Mouse (Mus musculus): ENCODE measurements at regions not wholly inside any gene's neighbourhood (a gene's known extent, or its start where the extent isn't known, plus 50 kb on each side); places are given as distances from the start of the nearest gene placed in this dataset.

DNA sequence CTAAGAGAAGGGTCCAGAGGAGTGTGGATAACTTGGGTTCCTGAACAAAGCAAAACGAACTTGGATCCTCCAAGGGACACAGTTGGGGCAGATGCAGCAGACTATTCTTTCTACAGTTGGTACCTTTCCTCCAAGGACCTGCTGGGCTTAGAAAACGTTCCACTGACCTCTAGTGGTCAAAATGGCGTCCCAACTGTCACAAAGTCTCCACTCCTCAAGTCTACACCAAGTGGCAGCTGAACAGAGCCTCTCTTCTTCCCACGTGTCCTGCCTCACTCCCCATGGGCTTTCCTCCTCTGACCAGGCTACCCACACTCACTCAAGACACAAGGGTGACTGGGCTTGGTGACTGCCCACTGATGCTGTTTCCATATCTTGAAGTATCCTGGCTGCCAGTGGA is 67.1 kb upstream of the Parp11 start:
- DNase-seq (ENCODE audit: low read depth, low spot score): peak; percentile 62

DNA sequence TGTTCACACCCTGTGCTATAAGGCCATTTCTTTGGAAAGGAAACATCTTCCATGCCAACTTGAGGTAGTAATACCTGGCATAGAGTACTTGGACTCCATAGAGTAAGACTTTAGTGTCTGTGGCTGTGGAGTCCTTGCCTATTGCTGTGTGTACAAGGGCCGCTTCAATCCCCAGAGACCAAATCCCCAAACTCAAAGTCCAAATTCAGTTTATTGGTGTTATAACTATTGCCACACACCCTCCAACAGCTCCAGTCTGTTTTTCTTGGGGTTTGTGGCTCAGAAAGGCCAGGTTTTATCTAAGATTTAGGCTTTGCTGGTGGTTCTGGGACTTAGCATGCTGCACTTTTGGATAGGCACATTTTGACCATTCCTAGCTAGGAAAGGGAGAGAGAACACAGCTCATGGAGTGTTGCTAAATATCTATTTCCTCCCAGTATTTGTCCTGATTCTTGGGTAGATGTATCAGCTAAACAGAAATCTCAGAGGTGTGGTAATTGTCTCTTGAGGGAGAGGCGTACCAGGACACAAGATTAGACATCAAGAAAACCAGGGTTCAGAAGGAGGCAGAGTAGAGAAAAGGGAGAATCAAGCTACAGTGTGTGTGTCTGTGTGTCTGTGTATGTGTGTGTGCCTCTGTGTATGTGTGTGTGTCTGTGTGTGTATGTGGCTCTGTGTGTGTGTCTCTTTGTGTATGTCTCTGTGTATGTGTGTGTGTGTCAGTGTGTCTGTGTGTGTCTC is 65.3 kb upstream of the Parp11 start:
- DNase-seq (ENCODE audit: low read depth, low spot score): no peak

DNA sequence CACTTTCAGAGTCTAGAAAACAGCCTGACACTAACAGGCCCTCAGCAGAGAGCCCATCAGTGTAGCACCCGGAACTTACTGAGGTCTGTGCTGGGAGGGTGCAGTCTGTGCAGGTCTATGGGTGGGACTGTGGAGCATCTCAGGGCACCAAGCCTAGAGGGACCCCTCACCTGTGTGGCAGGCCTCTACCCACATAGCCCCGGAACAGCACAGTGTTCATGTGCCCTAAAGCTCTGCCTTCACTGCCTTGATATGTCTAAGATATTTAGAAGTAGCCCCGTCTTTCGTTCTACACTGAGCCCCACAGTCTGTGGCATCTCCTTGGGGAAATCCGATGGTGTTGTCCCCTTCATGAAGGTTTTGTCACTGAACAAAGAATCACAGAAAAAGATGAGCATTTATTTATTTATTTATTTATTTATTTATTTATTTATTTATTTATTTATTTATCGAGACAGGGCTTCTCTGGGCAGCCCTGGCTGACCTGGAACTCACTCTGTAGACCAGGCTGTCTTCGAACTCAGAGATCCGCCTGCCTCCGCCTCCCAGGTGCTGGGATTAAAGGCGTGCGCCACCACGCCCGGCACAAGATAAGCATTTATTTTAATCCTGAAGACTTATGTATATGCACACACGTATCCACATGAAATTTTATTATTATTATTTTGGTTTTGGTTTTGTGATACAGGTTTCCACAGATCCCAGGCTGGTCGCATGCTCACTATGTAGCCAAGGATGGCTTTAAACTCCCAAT is 55.2 kb upstream of the Parp11 start:
- no peak for DNase-seq (ENCODE audit: low read depth, low spot score)

DNA sequence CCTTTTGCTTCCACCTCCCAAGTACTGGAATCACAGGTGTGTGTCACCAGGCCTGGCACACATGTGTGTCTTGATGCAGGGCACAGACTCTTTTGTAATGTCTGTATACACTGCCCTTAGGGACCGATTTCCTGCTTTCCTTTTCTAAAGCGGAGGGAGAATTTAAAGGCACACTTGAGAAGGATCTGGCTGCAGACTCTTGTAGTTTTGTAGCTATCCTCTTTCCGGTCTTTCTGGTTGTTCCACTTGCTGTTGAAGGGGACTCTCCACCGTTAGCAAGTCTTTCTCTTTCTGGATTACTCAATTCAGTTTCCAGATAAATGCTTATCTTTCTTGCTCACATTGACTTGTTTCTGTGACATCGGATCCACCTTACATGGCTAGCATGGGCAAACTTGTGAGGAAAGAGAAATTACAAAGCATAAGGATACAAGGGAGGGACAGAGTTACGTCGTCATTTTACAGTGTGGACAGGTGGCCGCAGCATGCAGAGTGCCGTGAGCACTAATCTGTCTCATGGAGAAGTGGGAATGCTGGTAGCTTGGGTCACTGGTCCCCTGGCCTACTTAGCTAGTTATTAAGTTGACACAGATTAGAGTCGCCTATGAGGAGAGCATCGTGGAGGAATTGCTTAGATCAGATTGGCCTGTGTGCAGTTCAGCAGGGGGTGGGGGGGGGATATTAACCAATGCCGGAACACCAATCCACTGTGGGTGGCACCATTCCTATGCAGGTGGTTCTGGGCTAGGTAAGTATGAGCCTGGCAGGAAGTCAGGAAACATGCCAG is 54.4 kb upstream of the Parp11 start:
- DNase-seq (ENCODE audit: low read depth, low spot score): no peak

DNA sequence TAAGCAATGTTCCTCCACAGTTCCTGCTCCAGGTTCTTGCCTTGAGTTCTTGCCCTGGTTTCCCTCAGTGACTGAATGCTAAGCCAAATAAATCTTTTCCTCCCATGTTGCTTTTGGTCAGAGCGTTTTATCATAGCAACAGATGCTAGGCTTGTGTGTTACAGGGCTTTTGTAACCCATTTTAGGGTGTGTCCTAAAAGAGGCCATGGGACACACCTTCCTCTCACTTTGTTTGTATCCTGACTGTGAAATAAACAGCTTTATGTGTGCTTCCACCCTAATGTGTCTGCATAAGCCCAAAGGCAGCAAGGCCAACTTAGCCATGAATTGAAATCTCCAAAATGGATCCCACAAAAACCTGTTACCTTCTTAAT is 53.9 kb upstream of the Parp11 start:
- DNase-seq (ENCODE audit: low read depth, low spot score): no peak

DNA sequence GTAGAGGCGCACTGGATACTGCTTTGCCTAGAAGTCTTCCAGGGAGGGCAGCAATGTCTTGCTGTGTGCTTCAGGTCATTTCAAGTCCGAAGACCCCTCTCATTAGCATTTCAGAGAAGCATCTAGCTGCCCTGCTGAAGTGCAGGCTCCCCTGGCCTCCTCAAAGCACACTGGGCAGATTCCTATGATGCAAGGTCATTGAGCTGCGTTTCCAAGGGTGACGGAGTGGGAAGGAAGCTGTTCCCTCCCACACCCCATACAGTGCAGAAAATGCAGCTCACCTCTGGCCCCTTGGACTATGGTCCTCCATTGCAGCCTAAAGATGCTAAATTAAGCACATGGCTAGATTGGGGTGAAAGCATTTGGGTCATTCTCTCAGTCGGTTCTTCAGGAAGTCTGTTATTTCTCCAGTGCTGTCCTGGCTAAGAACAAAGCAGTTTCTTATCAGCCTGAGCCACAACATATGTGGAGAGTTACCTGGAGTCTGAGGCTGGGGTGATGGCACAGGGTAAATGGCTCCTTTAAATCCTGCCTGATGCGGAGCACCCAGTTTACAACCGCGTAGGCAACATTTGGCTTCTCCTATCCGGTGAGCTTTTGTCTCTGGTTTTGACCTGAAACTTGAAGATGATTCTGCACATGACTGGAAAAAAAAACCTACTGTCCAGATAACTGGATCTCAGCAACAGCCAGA is 52.6 kb upstream of the Parp11 start:
- peak; percentile 59 for DNase-seq (ENCODE audit: low read depth, low spot score)
